Mouse (Mus musculus): Measurements from ENCODE around the gene Brd1.

DNA sequence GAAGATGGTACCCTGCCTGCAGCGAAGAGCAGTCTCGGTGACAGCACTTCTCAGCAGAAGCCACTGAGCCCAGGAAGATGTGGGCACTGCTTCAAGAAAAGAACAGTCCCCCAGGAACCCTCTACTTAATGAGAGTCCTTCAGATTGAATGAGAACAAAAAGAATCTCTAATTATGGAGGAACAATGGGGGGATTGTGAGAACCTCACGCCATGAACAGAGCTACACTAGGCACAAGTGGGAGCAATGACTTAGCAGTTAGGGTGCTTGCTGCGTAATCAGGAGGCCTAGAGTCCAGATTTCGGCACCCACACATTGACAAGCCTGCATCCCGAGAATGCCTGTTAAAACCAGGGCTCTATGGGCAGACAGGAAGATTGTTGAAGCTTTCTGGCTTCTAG is 7.3 kb upstream of the Brd1 start:
- TF ChIP-seq CTCF (IDR thresholded peaks at IDR 0.05; ENCODE audit: low read depth) (no peak), EP300 (IDR thresholded peaks at IDR 0.05; ENCODE audit: low read depth) (no peak)

Data from liver, postnatal 0 days (tissue).